Mouse (Mus musculus) c-Kit-positive CD71-negative TER-119-negative erythroid progenitor cells, embryonic 14.5 days (primary cell): ENCODE data around the gene Fam189a2.

Experiments used
- DNase-seq: peaks from one replicate; pipeline ENCODE4 v3.0.0-alpha.2; 2013; ENCODE audit warnings: low read depth

The Fam189a2 gene

GRCm38 (mm10) chr19:23941422-23941949 lies 89.3 kb downstream of the Fam189a2 start:
- DNase-seq, result no peak

GRCm38 (mm10) chr19:23930826-23931225 lies 100.0 kb downstream of the Fam189a2 start:
- DNase-seq, result no peak

- DNase-seq, result no peak
Observed at GRCm38 (mm10) chr19:23925541-23925940, 105.3 kb downstream of the Fam189a2 start.

- no peak for DNase-seq
Observed at GRCm38 (mm10) chr19:23924791-23925190, 106.0 kb downstream of the Fam189a2 start.

GRCm38 (mm10) chr19:23924057-23924456 lies 106.8 kb downstream of the Fam189a2 start:
- no peak for DNase-seq
